Mouse (Mus musculus) ZHBTc4 (cell line): ENCODE measurements around the gene Tmem209.

Experiments used
- DNase-seq: peaks from one replicate; pipeline ENCODE4 v3.0.0-alpha.2; 2011; ENCODE audit warnings: low read depth, low spot score

Gene Tmem209

GRCm38 (mm10) chr6:30538800-30539199 lies 29.2 kb upstream of the Tmem209 start:
- DNase-seq: no peak

GRCm38 (mm10) chr6:30538240-30538639 lies 28.7 kb upstream of the Tmem209 start:
- DNase-seq: no peak

GRCm38 (mm10) chr6:30535340-30535739 lies 25.8 kb upstream of the Tmem209 start:
- peak; percentile 81 for DNase-seq

GRCm38 (mm10) chr6:30528800-30529199 lies 19.2 kb upstream of the Tmem209 start:
- DNase-seq: no peak

- peak; percentile 71 for DNase-seq
These were observed 17.3 kb upstream of the Tmem209 start for GRCm38 (mm10) chr6:30526586-30527515.

- no peak for DNase-seq
These were observed 16.1 kb upstream of the Tmem209 start for GRCm38 (mm10) chr6:30525456-30526332.

GRCm38 (mm10) chr6:30520400-30520799 lies 10.8 kb upstream of the Tmem209 start:
- DNase-seq: peak; percentile 72

GRCm38 (mm10) chr6:30514242-30514641 lies 4.7 kb upstream of the Tmem209 start:
- DNase-seq: no peak

GRCm38 (mm10) chr6:30510291-30510690 lies 708 bp upstream of the Tmem209 start:
- no peak for DNase-seq

GRCm38 (mm10) chr6:30508824-30509223 lies 759 bp downstream of the Tmem209 start:
- no peak for DNase-seq

- no peak for DNase-seq
These were observed 10.5 kb downstream of the Tmem209 start for GRCm38 (mm10) chr6:30499049-30499448.

GRCm38 (mm10) chr6:30486504-30486903 lies 23.1 kb downstream of the Tmem209 start:
- DNase-seq: no peak

- no peak for DNase-seq
These were observed 26.7 kb downstream of the Tmem209 start for GRCm38 (mm10) chr6:30482908-30483307.

GRCm38 (mm10) chr6:30479418-30479817 lies 30.2 kb downstream of the Tmem209 start:
- DNase-seq: no peak

- DNase-seq: no peak
These were observed 31.8 kb downstream of the Tmem209 start for GRCm38 (mm10) chr6:30477784-30478183.

GRCm38 (mm10) chr6:30477210-30477714 lies 32.3 kb downstream of the Tmem209 start:
- no peak for DNase-seq

- DNase-seq: no peak
These were observed 33.4 kb downstream of the Tmem209 start for GRCm38 (mm10) chr6:30476025-30476765.

- DNase-seq: no peak
These were observed 37.9 kb downstream of the Tmem209 start for GRCm38 (mm10) chr6:30471706-30472105.

GRCm38 (mm10) chr6:30469370-30469769 lies 40.2 kb downstream of the Tmem209 start:
- no peak for DNase-seq

GRCm38 (mm10) chr6:30468684-30469083 lies 40.9 kb downstream of the Tmem209 start:
- DNase-seq: peak; percentile 85

- no peak for DNase-seq
These were observed 41.5 kb downstream of the Tmem209 start for GRCm38 (mm10) chr6:30468058-30468457.
